Comparison of ENCODE assay signal across 41 mouse cellular contexts in the genomic region with DNA sequence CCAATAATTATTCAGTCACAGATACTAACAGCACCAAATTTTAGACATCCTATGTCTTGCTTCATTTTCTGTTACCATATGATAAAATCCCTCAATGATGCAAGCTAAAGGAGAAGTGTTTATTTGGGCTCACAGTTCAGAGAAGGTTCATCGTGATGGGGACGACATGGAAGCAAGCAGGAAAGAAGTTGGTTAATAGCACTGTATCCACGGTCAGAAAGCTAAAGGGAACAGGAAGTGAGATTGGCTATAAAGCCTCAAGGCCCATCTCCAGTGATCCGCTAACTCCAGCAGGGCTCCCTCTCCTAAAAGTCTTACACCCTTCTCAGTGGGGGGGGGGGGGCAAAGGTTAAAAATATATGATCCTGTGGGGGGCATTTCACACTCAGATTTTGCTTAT. TPM values are rescaled to one million over a fixed set of nuclear protein-coding genes. Genes with fewer than 3 reads are reported as not detected.
"Had no signal": no experiment of that assay in that cellular context is flagged by ENCODE, and none has a peak within 500 bp of the region (broad histone marks: within the 10 kb centered on the region; RNA-seq: fewer than 3 reads in every experiment).

No protein-coding gene starts in this region.

- H3K27me3 ChIP-seq: hindbrain, embryonic 12.5 days; hindbrain, embryonic 15.5 days; intestine, embryonic 15.5 days had no signal

- H3K36me3 ChIP-seq: heart, embryonic 10.5 days; heart, embryonic 12.5 days; heart, embryonic 13.5 days; heart, embryonic 15.5 days; hindbrain, embryonic 10.5 days; hindbrain, embryonic 12.5 days; hindbrain, embryonic 13.5 days; hindbrain, embryonic 15.5 days; intestine, embryonic 15.5 days; kidney, embryonic 15.5 days had no signal

- H3K4me1 ChIP-seq: heart, embryonic 10.5 days; heart, embryonic 12.5 days; heart, embryonic 13.5 days; heart, embryonic 15.5 days; hindbrain, embryonic 10.5 days; hindbrain, embryonic 12.5 days; hindbrain, embryonic 13.5 days; hindbrain, embryonic 15.5 days; intestine, embryonic 15.5 days; kidney, embryonic 15.5 days had no signal

- H3K9me3 ChIP-seq: heart, embryonic 10.5 days; heart, embryonic 12.5 days; heart, embryonic 13.5 days; heart, embryonic 15.5 days; hindbrain, embryonic 10.5 days; hindbrain, embryonic 12.5 days; hindbrain, embryonic 13.5 days; hindbrain, embryonic 15.5 days; intestine, embryonic 15.5 days; kidney, embryonic 15.5 days had no signal

- DNase-seq: heart, adult 2 months; heart, postnatal 10 days; heart, postnatal 14 days; heart, postnatal 36 days; heart, postnatal 4 days; kidney, adult 11 months; kidney, adult 18-20 months; kidney, adult 2 months; kidney, adult 8-10 months; kidney, adult 9 months; kidney, postnatal 10 days; kidney, postnatal 14 days; kidney, postnatal 25 days; kidney, postnatal 36 days; kidney, postnatal 4 days; layer of hippocampus, adult 9-11 months had no signal

- H3K4me2 ChIP-seq: heart, embryonic 11.5 days; heart, embryonic 12.5 days; heart, embryonic 13.5 days; heart, embryonic 15.5 days; hindbrain, embryonic 12.5 days; hindbrain, embryonic 13.5 days; hindbrain, embryonic 14.5 days; hindbrain, embryonic 15.5 days; intestine, embryonic 15.5 days; kidney, embryonic 15.5 days had no signal

- H3K9ac ChIP-seq: heart, embryonic 12.5 days; heart, embryonic 13.5 days; heart, embryonic 15.5 days; hindbrain, embryonic 12.5 days; hindbrain, embryonic 13.5 days; hindbrain, embryonic 14.5 days; hindbrain, embryonic 15.5 days; intestine, embryonic 15.5 days; kidney, embryonic 15.5 days had no signal

- H3K4me3 ChIP-seq: heart, adult 2 months; heart, embryonic 10.5 days; heart, embryonic 12.5 days; heart, embryonic 13.5 days; heart, embryonic 15.5 days; hindbrain, embryonic 10.5 days; hindbrain, embryonic 12.5 days; hindbrain, embryonic 13.5 days; hindbrain, embryonic 15.5 days; intestine, embryonic 15.5 days; kidney, embryonic 15.5 days; layer of hippocampus, adult 2 months had no signal

- ATAC-seq: hindbrain, embryonic 16.5 days; hindbrain, postnatal 0 days; inflammation-experienced regulatory T-cells, adult 6 months; intestine, embryonic 15.5 days; intestine, embryonic 16.5 days; intestine, postnatal 0 days had no signal

- H3K27ac ChIP-seq: heart, adult 2 months; heart, embryonic 10.5 days; heart, embryonic 13.5 days; heart, embryonic 15.5 days; hindbrain, embryonic 10.5 days; hindbrain, embryonic 12.5 days; hindbrain, embryonic 13.5 days; hindbrain, embryonic 14.5 days; hindbrain, embryonic 15.5 days; hindbrain, postnatal 0 days; intestine, embryonic 15.5 days; kidney, embryonic 15.5 days; kidney, postnatal 0 days; layer of hippocampus, adult 2 months had no signal

RNA-seq across cellular contexts. Expression of a gene that starts 12.8 kb away (rescaled TPM):
- total RNA-seq: heart, adult 2 months; heart, adult 8-10 months; heart, postnatal 10 days; heart, postnatal 25 days; heart, postnatal 36 days; heart, postnatal 4 days; hematopoietic stem cell, adult 5-6 weeks had no signal
- polyA plus RNA-seq: heart, postnatal 0 days had no signal

RNA-seq across cellular contexts. Expression of a gene that starts 22.9 kb away (rescaled TPM):
- total RNA-seq: layer of hippocampus, postnatal 10 days; layer of hippocampus, postnatal 25 days had no signal

RNA-seq across cellular contexts. Expression of a gene that starts 51.0 kb away (rescaled TPM):
- total RNA-seq: heart, adult 2 months; heart, adult 8-10 months; heart, postnatal 10 days; heart, postnatal 14 days; heart, postnatal 25 days; heart, postnatal 36 days; hematopoietic stem cell, adult 5-6 weeks had no signal
- polyA plus RNA-seq: inflammation-experienced regulatory T-cells, adult 6 months had no signal
